Mouse (Mus musculus) forebrain, postnatal 0 days (tissue): ENCODE data around the gene Lsamp. TPM values are rescaled to one million over a fixed set of nuclear protein-coding genes. Genes with fewer than 3 reads are reported as not detected.

Source experiments
- ATAC-seq: fragments of 200-750 bp; cut with Nextera tagmentation; 2 replicates; pipeline ENCODE4 v1.8.0; 2017; ENCODE audit warnings: mild to moderate bottlenecking, moderate library complexity
- DNase-seq: peaks from one replicate; pipeline ENCODE4 v3.0.0-alpha.2; 2015
- H3K27ac ChIP-seq: fragments of 300-500 bp; sonication (generic); 2 replicates; pipeline ENCODE4 v1.5.1; 2014; ENCODE audit warnings: low read depth, mild to moderate bottlenecking, antibody characterized with exemption, low read length, moderate library complexity, mixed read lengths
- H3K27me3 ChIP-seq: fragments of 300-500 bp; sonication (generic); 2 replicates; pipeline ENCODE4 v1.6.1; 2014; ENCODE audit warnings: mild to moderate bottlenecking, low read length, mixed read lengths; ENCODE audit not compliant: insufficient read depth
- H3K36me3 ChIP-seq: fragments of 300-500 bp; sonication (generic); 2 replicates; pipeline ENCODE4 v1.6.1; 2014; ENCODE audit warnings: mild to moderate bottlenecking, moderate library complexity; ENCODE audit not compliant: insufficient read depth
- H3K4me1 ChIP-seq: fragments of 300-500 bp; sonication (generic); 2 replicates; pipeline ENCODE4 v1.6.1; 2014; ENCODE audit warnings: antibody characterized with exemption; ENCODE audit not compliant: insufficient read depth
- H3K4me2 ChIP-seq: fragments of 300-500 bp; sonication (generic); 2 replicates; pipeline ENCODE4 v1.6.1; 2014; ENCODE audit warnings: low read depth, mild to moderate bottlenecking, moderate library complexity
- H3K4me3 ChIP-seq: fragments of 300-500 bp; sonication (generic); 2 replicates; pipeline ENCODE4 v1.5.1; 2014; ENCODE audit warnings: low read depth, low read length, mixed read lengths
- H3K9ac ChIP-seq: fragments of 300-500 bp; sonication (generic); 2 replicates; pipeline ENCODE4 v1.6.1; 2014; ENCODE audit warnings: mild to moderate bottlenecking
- H3K9me3 ChIP-seq: fragments of 300-500 bp; sonication (generic); 2 replicates; pipeline ENCODE4 v1.6.1; 2016; ENCODE audit warnings: low read length
- CTCF ChIP-seq: sonication (generic); IDR thresholded peaks from 2 replicates; pipeline ENCODE4 v1.5.1; 2016; ENCODE audit warnings: antibody characterized with exemption, control low read depth, low read depth
- WGBS: fragments of 180-500 bp; shearing (Covaris S2); extraction: QIAGEN DNeasy Blood & Tissue Kit; methylation state at CpG from one replicate; pipeline ENCODE4 v1.1.7; 2014; 5-methylcytosine and 5-hydroxymethylcytosine counted together
- polyA plus RNA-seq: library from polyadenylated mRNA; unstranded; fragments of >200 nt; fragmentation: Nextera tagmentation; extraction: Ambion mirVana; gene quantifications from 2 replicates; pipeline ENCODE4 v1.2.1, GENCODE M21; 2015
- total RNA-seq: library from RNA; depleted of rRNA; stranded (reverse); fragments of >200 nt; gene quantifications from 2 replicates; pipeline ENCODE4 v1.2.3, GENCODE M21; 2014

Lsamp gene
- total and polyA plus RNA-seq, 2 experiments from 2014 or later = 74.0 to 157 TPM

DNA sequence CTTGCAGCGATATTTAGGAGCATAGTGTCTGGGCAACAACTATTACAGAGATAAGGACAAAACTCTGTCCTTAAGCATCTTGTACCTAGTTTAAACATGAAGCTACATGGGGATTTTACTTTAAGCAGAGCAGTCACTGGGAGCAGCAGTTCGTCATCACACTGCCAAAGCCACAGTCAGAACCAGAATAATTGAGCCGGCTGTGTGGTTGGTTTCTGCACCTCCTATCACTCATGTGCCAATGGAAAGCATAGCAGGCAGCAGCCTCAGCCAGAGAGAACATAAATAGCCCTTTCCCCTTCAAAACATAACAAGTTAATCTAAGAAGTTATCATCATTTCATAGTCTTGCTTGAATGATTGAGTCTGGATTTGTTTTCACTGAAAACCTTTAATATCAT, 2075.8 kb downstream of the Lsamp start:
- Histone ChIP-seq H3K4me1 (0 out of 2 replicates have a peak, but pooled peaks cover 7% of the 10 kb centered on the region), H3K36me3 (no peaks in the 10 kb centered on the region), H3K27me3 (no peaks in the 10 kb centered on the region), H3K9ac (no peak overlapping the region), H3K4me2 (no peak overlapping the region), H3K9me3 (no peaks in the 10 kb centered on the region), H3K4me3 (no peak overlapping the region), H3K27ac (no peak overlapping the region)
- no peak for TF ChIP-seq CTCF
- ATAC-seq (peak; percentile 48), DNase-seq (no peak)
- 45% methylated on average over 3 of the region's 3 CpGs for WGBS

DNA sequence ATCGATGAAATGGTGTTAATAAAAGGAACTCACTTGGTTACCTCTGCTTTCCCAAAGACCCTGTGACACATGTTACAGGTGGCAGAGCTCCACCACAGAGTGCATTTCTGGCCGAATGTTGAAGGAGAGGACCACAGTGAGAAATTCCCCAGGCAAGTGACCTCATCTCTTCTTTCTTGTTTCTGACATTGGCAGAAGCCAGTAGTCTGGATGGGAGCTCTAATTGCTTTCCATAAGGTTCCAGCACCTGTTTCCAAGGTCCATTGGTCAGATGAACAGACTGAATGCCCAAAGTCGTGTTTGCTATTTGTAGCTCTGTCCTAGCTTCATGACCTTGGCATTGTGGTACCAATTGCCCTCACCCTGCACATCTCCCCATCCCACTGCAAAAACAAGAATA, 2090.2 kb downstream of the Lsamp start:
- ATAC-seq = no peak
- no peak for TF ChIP-seq CTCF
- no peak overlapping the region for H3K4me2 ChIP-seq
- 82% methylated on average over 3 of the region's 3 CpGs for WGBS
- H3K27me3 ChIP-seq = no peaks in the 10 kb centered on the region
- no peaks in the 10 kb centered on the region for H3K4me1 ChIP-seq
- H3K4me3 ChIP-seq = no peak overlapping the region
- H3K36me3 ChIP-seq = no peaks in the 10 kb centered on the region
- no peak for DNase-seq
- H3K27ac ChIP-seq = no peak overlapping the region
- H3K9ac ChIP-seq = no peak overlapping the region
- no peaks in the 10 kb centered on the region for H3K9me3 ChIP-seq

DNA sequence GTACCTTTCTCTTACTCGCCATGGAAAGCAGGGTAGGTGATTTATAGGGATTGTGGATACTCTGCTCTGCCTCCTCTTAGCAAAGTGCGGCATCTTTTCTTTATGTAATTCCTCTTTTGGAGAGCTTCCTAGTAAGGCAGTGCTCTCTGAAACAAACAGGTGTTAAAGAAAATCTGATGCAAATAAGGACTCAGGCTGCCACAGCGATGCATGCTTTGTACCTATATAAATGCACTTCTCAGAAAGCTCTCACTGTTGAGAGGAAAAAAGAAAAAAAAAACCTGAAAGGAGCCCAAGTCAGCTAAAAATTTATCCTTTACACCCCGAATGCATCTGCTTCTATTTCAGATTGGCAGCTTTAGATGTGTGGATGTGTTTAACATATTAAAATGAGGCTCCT, 2095.4 kb downstream of the Lsamp start:
- DNase-seq = peak; percentile 42
- Histone ChIP-seq H3K9me3 (no peaks in the 10 kb centered on the region), H3K4me3 (no peak overlapping the region), H3K27me3 (no peaks in the 10 kb centered on the region), H3K4me2 (no peak overlapping the region), H3K4me1 (no peaks in the 10 kb centered on the region), H3K36me3 (no peaks in the 10 kb centered on the region), H3K27ac (peak overlapping the region; percentile 35; the same call in 1 of the 2 replicates), H3K9ac (no peak overlapping the region)
- TF ChIP-seq CTCF = no peak
- ATAC-seq = peak; percentile 16
- WGBS = 48% methylated on average over 4 of the region's 4 CpGs

DNA sequence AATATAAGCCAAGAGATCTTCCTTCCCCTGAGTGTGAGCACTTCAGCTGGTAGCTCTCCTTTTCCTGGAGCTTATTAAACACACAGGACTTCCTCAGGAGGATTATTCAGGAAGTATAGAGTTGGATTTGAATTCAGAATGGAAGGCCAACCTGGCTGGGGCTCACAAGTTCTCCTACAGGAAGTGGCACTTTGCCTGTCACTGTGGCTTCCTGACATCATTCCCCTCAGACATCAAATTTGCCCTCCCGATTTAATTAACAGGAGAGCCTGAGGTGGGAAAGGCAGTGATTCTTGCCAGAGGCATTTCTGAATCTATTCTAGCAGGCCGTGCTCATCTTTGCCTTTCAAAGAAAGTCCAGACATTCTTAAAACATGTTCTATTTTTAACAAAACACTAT, 2097.4 kb downstream of the Lsamp start:
- Histone ChIP-seq H3K27ac (no peak overlapping the region), H3K4me2 (no peak overlapping the region), H3K9me3 (no peaks in the 10 kb centered on the region), H3K27me3 (no peaks in the 10 kb centered on the region), H3K9ac (no peak overlapping the region), H3K36me3 (no peaks in the 10 kb centered on the region), H3K4me1 (no peaks in the 10 kb centered on the region), H3K4me3 (no peak overlapping the region)
- no peak for DNase-seq
- ATAC-seq = no peak
- TF ChIP-seq CTCF = no peak
- WGBS = 49% methylated on average over 2 of the region's 2 CpGs

DNA sequence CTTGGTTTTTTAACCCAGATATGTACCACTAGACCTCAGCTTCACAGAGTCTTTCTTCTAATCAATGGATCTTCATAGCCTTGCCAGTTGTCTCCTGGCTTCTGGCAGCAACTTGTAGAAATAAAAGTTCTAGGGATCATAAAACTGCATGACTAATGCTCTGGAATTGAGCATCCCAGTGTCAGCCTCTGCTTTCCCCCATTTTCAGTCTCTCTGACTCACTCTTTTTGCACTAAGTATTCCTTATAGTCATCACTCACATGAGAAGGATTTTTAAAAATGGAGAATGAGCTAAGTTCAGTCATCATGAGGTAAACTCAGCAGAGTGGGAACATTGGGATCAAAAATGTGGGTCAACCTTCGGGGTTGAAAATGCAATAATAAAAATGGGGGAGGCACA, 2113.3 kb downstream of the Lsamp start:
- Histone ChIP-seq H3K4me3 (no peak overlapping the region), H3K36me3 (no peaks in the 10 kb centered on the region), H3K4me2 (no peak overlapping the region), H3K4me1 (peaks cover 6% of the 10 kb centered on the region; the same call in 1 of the 2 replicates), H3K27me3 (no peaks in the 10 kb centered on the region), H3K9ac (no peak overlapping the region), H3K9me3 (no peaks in the 10 kb centered on the region), H3K27ac (no peak overlapping the region)
- no peak for ATAC-seq
- no peak for DNase-seq
- 100% methylated on average over 1 of the region's 1 CpGs for WGBS
- TF ChIP-seq CTCF = no peak

DNA sequence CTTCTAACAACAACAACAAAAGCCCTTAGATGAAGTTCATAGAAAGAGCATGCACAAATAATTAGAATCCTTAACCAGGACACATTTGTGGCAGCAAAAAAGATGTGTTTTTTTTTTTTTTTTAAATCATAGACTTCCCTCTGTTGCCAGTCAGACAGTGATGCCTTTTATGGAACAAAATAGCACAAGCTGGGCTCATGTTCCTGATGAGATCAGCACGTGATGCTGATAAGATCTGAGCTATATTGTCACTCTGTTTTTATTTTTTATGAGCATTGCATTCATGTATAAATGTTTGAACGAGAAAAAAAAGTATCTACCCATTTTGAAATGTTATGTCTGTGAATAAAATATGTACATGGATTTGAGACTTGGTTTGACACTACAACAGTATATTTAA, 2118.0 kb downstream of the Lsamp start:
- H3K4me1 ChIP-seq = peaks cover 9% of the 10 kb centered on the region
- no peaks in the 10 kb centered on the region for H3K9me3 ChIP-seq
- 34% methylated on average over 2 of the region's 2 CpGs for WGBS
- H3K4me3 ChIP-seq = no peak overlapping the region
- no peak overlapping the region for H3K9ac ChIP-seq
- H3K27ac ChIP-seq = no peak overlapping the region
- H3K27me3 ChIP-seq = no peaks in the 10 kb centered on the region
- H3K4me2 ChIP-seq = no peak overlapping the region
- no peak for TF ChIP-seq CTCF
- H3K36me3 ChIP-seq = no peaks in the 10 kb centered on the region
- peak; percentile 78 for ATAC-seq
- peak; percentile 22 for DNase-seq

DNA sequence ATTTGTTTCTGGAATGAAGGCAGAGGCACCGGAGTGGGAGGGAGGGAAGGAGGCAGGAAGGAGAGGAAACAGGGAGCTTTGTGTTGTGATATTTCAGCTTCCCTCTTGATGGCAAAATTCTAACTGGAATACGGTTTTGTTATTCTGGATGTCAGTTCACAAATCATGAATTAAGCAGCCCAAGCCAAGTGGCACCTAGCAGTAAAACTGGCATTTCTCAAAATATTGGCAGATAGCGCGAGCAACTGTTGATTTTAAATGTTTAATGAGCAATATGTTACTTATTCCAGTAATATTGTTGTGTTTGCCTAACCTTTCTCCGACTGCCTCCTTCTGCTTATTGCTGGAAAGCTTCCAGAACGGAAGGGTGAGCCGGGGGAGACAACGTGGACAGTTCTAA, 2118.5 kb downstream of the Lsamp start:
- H3K36me3 ChIP-seq = no peaks in the 10 kb centered on the region
- peak; percentile 74 for DNase-seq
- H3K4me2 ChIP-seq = no peak overlapping the region
- no peak overlapping the region for H3K9ac ChIP-seq
- H3K27me3 ChIP-seq = no peaks in the 10 kb centered on the region
- H3K4me1 ChIP-seq = peaks cover 9% of the 10 kb centered on the region
- H3K9me3 ChIP-seq = no peaks in the 10 kb centered on the region
- 41% methylated on average over 8 of the region's 8 CpGs for WGBS
- H3K4me3 ChIP-seq = no peak overlapping the region
- no peak overlapping the region for H3K27ac ChIP-seq
- TF ChIP-seq CTCF = no peak
- peak; percentile 77 for ATAC-seq

DNA sequence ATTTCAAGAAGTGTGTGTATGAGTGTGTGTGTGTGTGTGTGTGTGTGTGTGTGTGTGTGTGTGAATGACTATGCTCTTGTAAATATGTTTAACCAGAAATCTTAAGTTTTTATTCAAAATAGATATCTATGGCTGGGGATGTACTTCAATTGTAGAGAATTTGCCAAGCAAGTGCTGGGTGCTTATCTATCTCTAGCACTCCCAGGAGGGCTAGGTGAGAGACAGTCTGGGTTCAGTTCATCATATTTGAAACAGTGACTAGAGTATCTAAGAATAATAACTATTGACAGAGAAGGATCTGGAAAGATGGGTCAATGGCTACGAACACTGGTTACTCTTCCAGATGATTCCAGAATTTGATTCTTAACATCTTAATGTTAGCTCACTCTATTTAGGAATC, 2128.1 kb downstream of the Lsamp start:
- Histone ChIP-seq H3K4me1 (no peaks in the 10 kb centered on the region), H3K9me3 (no peaks in the 10 kb centered on the region), H3K27ac (no peak overlapping the region), H3K9ac (no peak overlapping the region), H3K4me2 (no peak overlapping the region), H3K27me3 (no peaks in the 10 kb centered on the region), H3K36me3 (no peaks in the 10 kb centered on the region), H3K4me3 (no peak overlapping the region)
- TF ChIP-seq CTCF = no peak
- no peak for DNase-seq
- no peak for ATAC-seq
- WGBS = 93% methylated on average over 1 of the region's 1 CpGs
